Mouse (Mus musculus) forebrain, embryonic 12.5 days (tissue): ENCODE data around the gene Pde4c. TPM values are rescaled to one million over a fixed set of nuclear protein-coding genes. Genes with fewer than 3 reads are reported as not detected.

Experiments
- microRNA-seq: library from miRNA; unstranded; fragments of <30 nt; microRNA quantifications from one replicate; pipeline ENCODE4, GENCODE M21; 2017
- polyA plus RNA-seq: library from polyadenylated mRNA; unstranded; fragments of >200 nt; fragmentation: Nextera tagmentation; extraction: Ambion mirVana; gene quantifications from 2 replicates; pipeline ENCODE4 v1.2.1, GENCODE M21; 2016

Gene Pde4c
- polyA plus RNA-seq, 1 experiment from 2014 or later, result 0.17 TPM

Small RNAs within 50 kb of the gene (microRNA-seq; reads per million reads assigned to microRNA genes)
- not detected for gene Mir7240

Other genes starting within 250 kb of the Pde4c start
- gene Klhl26, start 246.8 kb upstream of the Pde4c start, polyA plus RNA-seq, result 18.3 and 18.6 TPM in 2 replicates
- 17.0 and 17.6 TPM in 2 replicates for gene Tmem59l, start 236.4 kb upstream of the Pde4c start, polyA plus RNA-seq
- 1.6 and 2.8 TPM in 2 replicates for gene Crlf1, start 230.6 kb upstream of the Pde4c start, polyA plus RNA-seq
- gene Rex1bd, start 217.0 kb upstream of the Pde4c start, polyA plus RNA-seq, result 126 and 127 TPM in 2 replicates
- 692 and 734 TPM in 2 replicates for gene Uba52, start 212.9 kb upstream of the Pde4c start, polyA plus RNA-seq
- 309 and 314 TPM in 2 replicates for gene Fkbp8, start 196.0 kb upstream of the Pde4c start, polyA plus RNA-seq
- 45.6 and 50.8 TPM in 2 replicates for gene Kxd1, start 195.8 kb upstream of the Pde4c start, polyA plus RNA-seq
- 18.8 and 19.9 TPM in 2 replicates for gene Ell, start 184.3 kb upstream of the Pde4c start, polyA plus RNA-seq
- 101 and 107 TPM in 2 replicates for gene Isyna1, start 129.3 kb upstream of the Pde4c start, polyA plus RNA-seq
- 97.4 and 106 TPM in 2 replicates for gene Ssbp4, start 114.8 kb upstream of the Pde4c start, polyA plus RNA-seq
- 0.31 and 0.45 TPM in 2 replicates for gene Lrrc25, start 107.6 kb upstream of the Pde4c start, polyA plus RNA-seq
- 0.14 TPM in 1 of 2 replicates, not detected in the other for gene Gdf15, start 91.3 kb upstream of the Pde4c start, polyA plus RNA-seq
- 69.3 and 70.4 TPM in 2 replicates for gene Pgpep1, start 63.3 kb upstream of the Pde4c start, polyA plus RNA-seq
- 259 and 275 TPM in 2 replicates for gene Lsm4, start 50.5 kb upstream of the Pde4c start, polyA plus RNA-seq
- gene Jund, start 24.8 kb upstream of the Pde4c start, polyA plus RNA-seq, result 153 and 165 TPM in 2 replicates
- 0.04 and 0.10 TPM in 2 replicates for gene Iqcn, start 20.3 kb upstream of the Pde4c start, polyA plus RNA-seq
- not detected in 2 replicates for gene Gm3336, start 5.2 kb upstream of the Pde4c start, polyA plus RNA-seq
- gene Rab3a, start 31.0 kb downstream of the Pde4c start, polyA plus RNA-seq, result 87.8 and 95.4 TPM in 2 replicates
- 33.2 and 34.5 TPM in 2 replicates for gene Mpv17l2, start 37.2 kb downstream of the Pde4c start, polyA plus RNA-seq
- gene Pik3r2, start 53.0 kb downstream of the Pde4c start, polyA plus RNA-seq, result 72.7 and 79.1 TPM in 2 replicates
- gene Mast3, start 81.3 kb downstream of the Pde4c start, polyA plus RNA-seq, result 14.5 and 16.8 TPM in 2 replicates
- gene Il12rb1, start 84.7 kb downstream of the Pde4c start, polyA plus RNA-seq, result not detected in 2 replicates
- 5.6 and 8.2 TPM in 2 replicates for gene Arrdc2, start 116.0 kb downstream of the Pde4c start, polyA plus RNA-seq
- gene Kcnn1, start 139.5 kb downstream of the Pde4c start, polyA plus RNA-seq, result 14.4 and 16.3 TPM in 2 replicates
- gene Ccdc124, start 150.2 kb downstream of the Pde4c start, polyA plus RNA-seq, result 154 and 159 TPM in 2 replicates
- 0.49 and 0.67 TPM in 2 replicates for gene Slc5a5, start 169.0 kb downstream of the Pde4c start, polyA plus RNA-seq
- gene Rpl18a, start 173.7 kb downstream of the Pde4c start, polyA plus RNA-seq, result 2,624 and 2,770 TPM in 2 replicates
- gene Map1s, start 182.2 kb downstream of the Pde4c start, polyA plus RNA-seq, result 61.4 and 61.6 TPM in 2 replicates